ENCODE assay signal across 9 mouse cellular contexts in genomic region chr1:89234895-89235294, GRCm38 (mm10).
A peak's percentile ranks its signal among the peaks of the same experiment; 100 is the strongest.
DNase-seq lines count a peak whose midpoint lies in the region; ATAC-seq and TF ChIP-seq lines count a peak whose summit lies in the region.
"Had no signal": no experiment of that assay in that cellular context is flagged by ENCODE, and none has a peak within 500 bp of the region (broad histone marks: within the 10 kb centered on the region; RNA-seq: fewer than 3 reads in every experiment).

No protein-coding gene starts in this region.

- DNase-seq in hindbrain, embryonic 14.5 days (ENCODE audit: low spot score), result no peak
- DNase-seq in hindbrain, postnatal 0 days (ENCODE audit: low spot score), result no peak
- DNase-seq in forebrain, postnatal 0 days, result no peak
- peak; percentile 44 for DNase-seq in lung, postnatal 25 days (ENCODE audit: low spot score)
- no peak for DNase-seq in urinary bladder, postnatal 25 days (ENCODE audit: low spot score)
- no peak for DNase-seq in left cerebral cortex, postnatal 36 days (ENCODE audit: low spot score in 2 of 2)

- ATAC-seq in hindbrain, embryonic 14.5 days (ENCODE audit: low FRiP score), result 0 out of 2 replicates have a peak, but pooled peaks have one; percentile 51
- ATAC-seq in hindbrain, postnatal 0 days, result no peak
- 0 out of 2 replicates have a peak, but pooled peaks have one; percentile 4 for ATAC-seq in forebrain, postnatal 0 days
- peak; percentile 49; the same call in 1 of the 2 replicates for ATAC-seq in kidney, embryonic 16.5 days (ENCODE audit: low FRiP score, low TSS enrichment)

- no peaks in the 10 kb centered on the region for H3K27me3 ChIP-seq in hindbrain, embryonic 14.5 days (ENCODE audit: control insufficient read depth, insufficient read depth, low read length)
- no peaks in the 10 kb centered on the region for H3K27me3 ChIP-seq in hindbrain, postnatal 0 days (ENCODE audit: insufficient read depth, low read length)
- H3K27me3 ChIP-seq in forebrain, postnatal 0 days (ENCODE audit: insufficient read depth, low read length), result no peaks in the 10 kb centered on the region
- H3K27me3 ChIP-seq in kidney, embryonic 16.5 days (ENCODE audit: insufficient read depth, low read length), result no peaks in the 10 kb centered on the region
- H3K27me3 ChIP-seq: limb, embryonic 12.5 days had no signal

- intact Hi-C loops in left cerebral cortex, postnatal 36 days (cut with DNase I), result loop anchor here (1.0 to 10.0 kb wide), 5 partner anchors 67 to 397 kb away; partner anchors contain the start of gene Agap1

- no peak overlapping the region for H3K4me2 ChIP-seq in hindbrain, embryonic 14.5 days (replicated peaks)
- no peak overlapping the region for H3K4me2 ChIP-seq in hindbrain, postnatal 0 days (ENCODE audit: low read depth, low read length)
- H3K4me2 ChIP-seq in forebrain, postnatal 0 days (ENCODE audit: low read depth), result no peak overlapping the region
- H3K4me2 ChIP-seq in kidney, embryonic 16.5 days (replicated peaks; ENCODE audit: low read depth, low read length), result no peak overlapping the region
- H3K4me2 ChIP-seq: limb, embryonic 12.5 days had no signal

- no peak overlapping the region for H3K27ac ChIP-seq in hindbrain, embryonic 14.5 days
- no peak overlapping the region for H3K27ac ChIP-seq in hindbrain, postnatal 0 days
- H3K27ac ChIP-seq in forebrain, postnatal 0 days (ENCODE audit: low read depth, low read length), result no peak overlapping the region
- H3K27ac ChIP-seq in kidney, embryonic 16.5 days (ENCODE audit: low read length), result no peak overlapping the region
- H3K27ac ChIP-seq: heart, adult 2 months; limb, embryonic 12.5 days had no signal

- no peaks in the 10 kb centered on the region for H3K9me3 ChIP-seq in hindbrain, embryonic 14.5 days (ENCODE audit: control insufficient read depth, low read length)
- no peaks in the 10 kb centered on the region for H3K9me3 ChIP-seq in hindbrain, postnatal 0 days (ENCODE audit: low read length)
- no peaks in the 10 kb centered on the region for H3K9me3 ChIP-seq in forebrain, postnatal 0 days (ENCODE audit: low read length)
- no peaks in the 10 kb centered on the region for H3K9me3 ChIP-seq in kidney, embryonic 16.5 days (ENCODE audit: low read length)
- H3K9me3 ChIP-seq: limb, embryonic 12.5 days had no signal

- H3K4me3 ChIP-seq in hindbrain, embryonic 14.5 days (replicated peaks; ENCODE audit: low read length), result no peak overlapping the region
- no peak overlapping the region for H3K4me3 ChIP-seq in hindbrain, postnatal 0 days (ENCODE audit: low read length)
- no peak overlapping the region for H3K4me3 ChIP-seq in forebrain, postnatal 0 days (ENCODE audit: low read depth, low read length)
- H3K4me3 ChIP-seq in kidney, embryonic 16.5 days (ENCODE audit: low read length), result no peak overlapping the region
- H3K4me3 ChIP-seq: heart, adult 2 months; limb, embryonic 12.5 days had no signal

- H3K4me1 ChIP-seq in hindbrain, embryonic 14.5 days (replicated peaks; ENCODE audit: control insufficient read depth, insufficient read depth, low read length), result 0 out of 2 replicates have a peak, but pooled peaks cover 2% of the 10 kb centered on the region
- H3K4me1 ChIP-seq in hindbrain, postnatal 0 days (ENCODE audit: insufficient read depth, low read length), result no peaks in the 10 kb centered on the region
- 0 out of 2 replicates have a peak, but pooled peaks cover 2% of the 10 kb centered on the region for H3K4me1 ChIP-seq in forebrain, postnatal 0 days (ENCODE audit: insufficient read depth)
- peaks cover 3% of the 10 kb centered on the region; the same call in 1 of the 2 replicates for H3K4me1 ChIP-seq in kidney, embryonic 16.5 days (ENCODE audit: insufficient read depth, low read length)

- no peak overlapping the region for H3K9ac ChIP-seq in hindbrain, embryonic 14.5 days
- H3K9ac ChIP-seq in hindbrain, postnatal 0 days (replicated peaks; ENCODE audit: low read length), result no peak overlapping the region
- no peak overlapping the region for H3K9ac ChIP-seq in forebrain, postnatal 0 days
- H3K9ac ChIP-seq in kidney, embryonic 16.5 days (replicated peaks; ENCODE audit: low read length), result no peak overlapping the region
- H3K9ac ChIP-seq: limb, embryonic 12.5 days had no signal

- no peaks in the 10 kb centered on the region for H3K36me3 ChIP-seq in hindbrain, embryonic 14.5 days (replicated peaks; ENCODE audit: control insufficient read depth, insufficient read depth)
- H3K36me3 ChIP-seq in hindbrain, postnatal 0 days (ENCODE audit: insufficient read depth, low read length), result no peaks in the 10 kb centered on the region
- H3K36me3 ChIP-seq in forebrain, postnatal 0 days (ENCODE audit: insufficient read depth), result no peaks in the 10 kb centered on the region
- H3K36me3 ChIP-seq in kidney, embryonic 16.5 days (ENCODE audit: insufficient read depth, low read length), result no peaks in the 10 kb centered on the region
- H3K36me3 ChIP-seq: limb, embryonic 12.5 days had no signal

- no peak for TF ChIP-seq CTCF in hindbrain, postnatal 0 days (IDR thresholded peaks at IDR 0.05; ENCODE audit: low read depth)
- TF ChIP-seq CTCF in forebrain, postnatal 0 days (IDR thresholded peaks at IDR 0.05; ENCODE audit: low read depth), result no peak

- WGBS in hindbrain, embryonic 14.5 days, result 78% methylated on average over 8 of the region's 8 CpGs
- WGBS in hindbrain, postnatal 0 days, result 65% methylated on average over 8 of the region's 8 CpGs
- WGBS in forebrain, postnatal 0 days, result 77% methylated on average over 8 of the region's 8 CpGs
- WGBS in kidney, embryonic 16.5 days, result 38% methylated on average over 8 of the region's 8 CpGs
